Mouse (Mus musculus) stomach, embryonic 15.5 days (tissue): ENCODE data around the gene Ell2. TPM values are rescaled to one million over a fixed set of nuclear protein-coding genes. Genes with fewer than 3 reads are reported as not detected.
"Not testable (repeated sequence)": the region's sequence is repeated elsewhere in the genome, so short reads cannot be mapped to it uniquely, and the experiment has no call there.

ENCODE experiments used
- ATAC-seq: fragments of 200-750 bp; cut with Nextera tagmentation; 2 replicates; pipeline ENCODE4 v1.8.0; 2017; ENCODE audit warnings: low read depth, moderate number of reproducible peaks, moderate TSS enrichment; ENCODE audit not compliant: insufficient read depth, low FRiP score
- H3K27ac ChIP-seq: fragments of 300-500 bp; sonication (generic); 2 replicates; pipeline ENCODE4 v1.5.1; 2015; ENCODE audit warnings: mild to moderate bottlenecking, inconsistent platforms
- H3K27me3 ChIP-seq: fragments of 300-500 bp; sonication (generic); replicated peaks from 2 replicates; pipeline ENCODE4 v1.6.1; 2015; ENCODE audit warnings: inconsistent platforms
- H3K36me3 ChIP-seq: fragments of 300-500 bp; sonication (generic); 2 replicates; pipeline ENCODE4 v1.6.1; 2015; ENCODE audit warnings: inconsistent platforms
- H3K4me1 ChIP-seq: fragments of 300-500 bp; sonication (generic); 2 replicates; pipeline ENCODE4 v1.6.1; 2015; ENCODE audit warnings: inconsistent platforms
- H3K4me2 ChIP-seq: fragments of 300-500 bp; sonication (generic); 2 replicates; pipeline ENCODE4 v1.6.1; 2015; ENCODE audit warnings: mild to moderate bottlenecking, inconsistent platforms
- H3K4me3 ChIP-seq: fragments of 300-500 bp; sonication (generic); replicated peaks from 2 replicates; pipeline ENCODE4 v1.5.1; 2015; ENCODE audit warnings: inconsistent platforms
- H3K9ac ChIP-seq: fragments of 300-500 bp; sonication (generic); 2 replicates; pipeline ENCODE4 v1.6.1; 2015; ENCODE audit warnings: inconsistent platforms
- H3K9me3 ChIP-seq: fragments of 300-500 bp; sonication (generic); 2 replicates; pipeline ENCODE4 v1.6.1; 2016; ENCODE audit warnings: inconsistent platforms
- WGBS: fragments of 180-500 bp; shearing (Covaris S2); methylation state at CpG from one replicate; pipeline ENCODE4 v1.1.7; 2015; 5-methylcytosine and 5-hydroxymethylcytosine counted together
- polyA plus RNA-seq: library from polyadenylated mRNA; unstranded; fragments of >200 nt; fragmentation: Nextera tagmentation; extraction: Ambion mirVana; gene quantifications from 2 replicates; pipeline ENCODE4 v1.2.1, GENCODE M21; 2015

Gene Ell2
- polyA plus RNA-seq, 1 experiment from 2014 or later = 14.9 TPM

DNA sequence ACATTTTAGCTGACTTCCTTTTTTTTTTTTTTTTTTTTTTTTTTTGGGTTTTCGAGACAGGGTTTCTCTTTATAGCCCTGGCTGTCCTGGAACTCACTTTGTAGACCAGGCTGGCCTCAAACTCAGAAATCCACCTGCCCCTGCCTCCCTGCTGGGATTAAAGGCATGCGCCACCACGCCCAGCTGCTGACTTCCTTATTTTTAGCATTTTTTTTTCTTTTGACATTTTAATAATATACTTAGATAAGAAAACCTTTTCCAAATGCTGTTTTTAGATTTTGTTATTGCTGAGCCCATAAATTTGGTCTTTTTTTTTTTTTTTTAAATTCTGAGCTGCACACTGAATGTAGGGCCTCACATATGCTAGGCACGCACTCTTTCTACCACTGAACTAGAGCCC is 5.0 kb downstream of the Ell2 start:
- not testable (repeated sequence) for H3K9ac ChIP-seq, H3K9me3 ChIP-seq, ATAC-seq, H3K4me3 ChIP-seq, H3K36me3 ChIP-seq, H3K4me1 ChIP-seq, H3K4me2 ChIP-seq, H3K27ac ChIP-seq, H3K27me3 ChIP-seq
- 84% methylated on average over 4 of the region's 4 CpGs for WGBS

DNA sequence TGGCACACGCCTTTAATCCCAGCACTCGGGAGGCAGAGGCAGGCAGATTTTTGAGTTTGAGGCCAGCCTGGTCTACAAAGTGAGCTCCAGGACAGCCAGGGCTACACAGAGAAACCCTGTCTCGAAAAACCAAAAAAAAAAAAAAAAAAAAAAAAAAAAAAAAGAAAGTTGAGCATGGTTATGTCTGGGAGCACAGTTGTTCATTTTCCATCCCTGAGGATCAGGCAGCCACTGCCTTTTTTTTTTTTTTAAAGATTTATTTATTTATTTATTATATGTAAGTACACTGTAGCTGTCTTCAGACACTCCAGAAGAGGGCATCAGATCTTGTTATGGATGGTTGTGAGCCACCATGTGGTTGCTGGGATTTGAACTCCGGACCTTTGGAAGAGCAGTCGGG is 6.0 kb downstream of the Ell2 start:
- WGBS = 97% methylated on average over 3 of the region's 5 CpGs
- not testable (repeated sequence) for ATAC-seq

DNA sequence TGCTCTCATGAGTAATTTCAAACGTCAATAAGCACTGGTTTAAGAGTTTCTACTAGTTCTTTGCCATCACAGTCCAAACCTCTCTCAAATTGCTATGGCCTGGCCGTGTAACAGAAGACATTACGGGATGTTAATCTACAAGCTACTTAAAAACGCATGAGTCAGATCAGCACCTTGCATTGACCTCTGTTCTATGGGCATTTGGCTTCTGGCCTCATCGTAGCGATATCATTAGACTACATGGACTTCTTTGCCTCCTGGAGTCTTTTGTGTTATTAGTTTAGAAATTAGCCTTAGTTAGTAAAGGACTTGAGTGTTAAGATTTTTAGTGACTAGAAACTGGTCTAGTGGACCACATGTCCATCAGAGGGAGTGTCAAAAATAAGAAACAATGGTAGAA is 7.8 kb downstream of the Ell2 start:
- Histone ChIP-seq H3K36me3 (no peaks in the 10 kb centered on the region), H3K9ac (no peak overlapping the region), H3K27ac (no peak overlapping the region), H3K27me3 (no peaks in the 10 kb centered on the region), H3K4me2 (no peak overlapping the region), H3K9me3 (no peaks in the 10 kb centered on the region), H3K4me3 (no peak overlapping the region), H3K4me1 (no peaks in the 10 kb centered on the region)
- WGBS = 85% methylated on average over 6 of the region's 6 CpGs
- no peak for ATAC-seq

More for the DNA sequence above, 6.0 kb downstream of the Ell2 start:
- H3K4me2 ChIP-seq, H3K27ac ChIP-seq, H3K9me3 ChIP-seq, H3K36me3 ChIP-seq, H3K4me3 ChIP-seq, H3K27me3 ChIP-seq, H3K9ac ChIP-seq, H3K4me1 ChIP-seq: not testable (repeated sequence)

DNA sequence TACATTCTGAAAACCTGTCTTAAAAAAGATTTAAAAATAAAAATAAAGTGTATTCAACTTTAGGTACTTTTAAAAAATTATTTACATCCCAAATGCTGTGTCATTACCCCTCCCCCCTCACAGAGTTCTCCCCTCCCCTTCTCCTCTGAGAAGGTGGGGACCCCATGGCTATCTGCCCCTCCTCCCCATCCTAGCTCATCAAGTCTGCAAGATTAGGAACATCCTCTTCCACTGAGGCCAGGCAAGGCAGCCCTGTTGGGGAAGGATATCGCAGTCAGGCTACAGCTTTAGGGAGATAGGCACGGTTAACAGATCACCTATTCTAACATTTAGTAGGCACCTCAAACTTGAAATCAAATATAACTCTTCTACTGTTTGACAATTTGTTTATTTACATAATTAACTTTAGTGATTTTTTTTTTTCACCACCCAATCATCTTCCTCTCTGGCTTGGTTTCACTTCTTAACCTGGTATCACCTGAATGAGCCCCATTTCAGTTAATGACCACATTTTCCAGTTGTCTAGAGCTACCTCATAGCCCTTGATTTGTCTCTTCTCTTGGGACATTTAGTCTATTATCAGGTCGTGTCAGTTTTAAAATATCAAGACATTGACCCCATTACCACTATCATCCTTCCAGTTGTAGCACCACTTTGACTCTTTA is 11.2 kb downstream of the Ell2 start:
- no peak overlapping the region for H3K27ac ChIP-seq
- no peaks in the 10 kb centered on the region for H3K36me3 ChIP-seq
- peak; percentile 65; the same call in 1 of the 2 replicates for ATAC-seq
- H3K27me3 ChIP-seq = no peaks in the 10 kb centered on the region
- no peaks in the 10 kb centered on the region for H3K9me3 ChIP-seq
- no peak overlapping the region for H3K9ac ChIP-seq
- H3K4me1 ChIP-seq = no peaks in the 10 kb centered on the region
- no peak overlapping the region for H3K4me3 ChIP-seq
- no peak overlapping the region for H3K4me2 ChIP-seq
- 49% methylated on average over 3 of the region's 3 CpGs for WGBS

DNA sequence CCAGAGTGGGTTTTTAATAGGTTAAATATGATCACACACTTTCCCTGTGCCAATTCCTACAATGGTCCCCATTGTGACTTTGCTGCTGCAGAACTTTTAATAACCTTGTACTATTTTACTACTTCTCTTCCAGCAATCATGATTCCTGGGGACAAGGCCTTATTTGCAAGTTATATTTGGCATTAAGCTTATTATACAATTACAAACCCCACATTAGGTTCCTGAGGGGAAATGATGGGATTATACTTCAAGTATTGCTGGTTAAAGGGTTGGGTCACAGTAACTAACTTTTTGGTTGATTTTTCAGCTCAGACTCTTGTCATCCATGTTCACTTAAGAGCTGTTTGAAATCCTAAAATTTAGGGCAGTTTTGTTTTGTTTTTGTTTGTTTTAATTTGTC is 11.8 kb downstream of the Ell2 start:
- no peak overlapping the region for H3K27ac ChIP-seq
- no peak overlapping the region for H3K4me3 ChIP-seq
- no peaks in the 10 kb centered on the region for H3K27me3 ChIP-seq
- no peaks in the 10 kb centered on the region for H3K36me3 ChIP-seq
- H3K9me3 ChIP-seq = no peaks in the 10 kb centered on the region
- H3K4me1 ChIP-seq = no peaks in the 10 kb centered on the region
- no peak for ATAC-seq
- no peak overlapping the region for H3K9ac ChIP-seq
- no peak overlapping the region for H3K4me2 ChIP-seq

DNA sequence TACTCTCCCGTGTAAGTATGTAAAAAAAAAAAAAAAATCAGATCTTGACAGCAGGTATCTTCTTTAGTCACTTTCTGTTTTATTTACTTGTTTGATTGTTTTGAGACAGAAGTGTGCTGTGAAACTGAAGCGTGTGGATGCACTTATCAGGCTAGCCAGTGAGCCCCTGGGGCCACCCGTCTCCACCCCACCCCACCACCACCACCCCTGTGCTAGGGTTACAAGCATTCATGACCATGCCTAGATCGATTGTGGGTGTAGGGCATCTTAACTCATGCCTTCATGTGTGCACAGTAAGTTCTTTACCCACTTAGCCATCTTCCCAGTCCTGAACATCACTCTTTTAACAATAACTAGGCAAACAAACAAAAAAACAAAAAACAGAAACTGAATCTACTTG is 13.1 kb downstream of the Ell2 start:
- Histone ChIP-seq H3K4me2 (no peak overlapping the region), H3K4me3 (no peak overlapping the region), H3K27ac (no peak overlapping the region), H3K36me3 (no peaks in the 10 kb centered on the region), H3K9me3 (no peaks in the 10 kb centered on the region), H3K27me3 (no peaks in the 10 kb centered on the region), H3K9ac (no peak overlapping the region), H3K4me1 (no peaks in the 10 kb centered on the region)
- ATAC-seq = peak; percentile 73; the same call in 1 of the 2 replicates
- WGBS = 67% methylated on average over 4 of the region's 4 CpGs

DNA sequence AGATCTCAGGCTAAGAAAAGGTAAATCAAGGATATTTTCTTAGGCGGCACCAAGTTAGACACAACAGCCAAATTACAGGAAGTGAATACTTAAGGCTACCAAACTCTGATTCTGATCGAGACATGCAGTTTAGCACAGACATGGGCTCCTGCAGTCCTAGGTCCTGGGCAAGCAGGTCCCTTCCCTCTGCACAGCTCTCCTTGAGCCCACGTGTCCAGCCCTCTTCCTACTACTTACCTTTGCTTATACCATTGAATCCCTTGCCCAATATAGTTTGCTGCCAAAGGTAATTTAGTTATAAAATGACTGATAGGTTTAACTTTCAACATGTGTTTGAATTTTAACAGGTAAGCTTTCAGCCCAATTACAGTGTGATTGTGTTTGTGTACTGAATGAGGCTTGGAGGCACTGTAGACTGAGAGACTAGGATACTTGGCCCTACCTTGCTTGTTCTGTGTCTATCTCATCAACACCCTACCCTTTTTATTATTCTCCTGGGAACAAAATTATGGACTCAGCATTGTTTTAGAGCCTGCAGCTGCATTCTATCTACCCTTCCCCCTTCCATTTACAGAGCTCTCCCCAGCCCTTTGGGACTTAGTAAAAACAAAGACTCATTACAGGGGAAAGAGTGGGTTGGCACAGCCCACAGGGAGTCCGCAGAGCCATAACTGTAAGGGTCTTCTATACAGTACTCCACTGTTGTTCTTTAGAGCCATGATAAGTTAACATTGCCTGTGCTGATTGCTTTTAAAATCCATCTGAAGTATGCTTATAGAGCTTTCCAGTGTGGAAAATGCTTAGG is 20.2 kb downstream of the Ell2 start:
- no peak overlapping the region for H3K9ac ChIP-seq
- H3K9me3 ChIP-seq = no peaks in the 10 kb centered on the region
- H3K27me3 ChIP-seq = no peaks in the 10 kb centered on the region
- H3K4me2 ChIP-seq = no peak overlapping the region
- ATAC-seq = no peak
- H3K4me3 ChIP-seq = no peak overlapping the region
- no peaks in the 10 kb centered on the region for H3K36me3 ChIP-seq
- no peak overlapping the region for H3K27ac ChIP-seq
- 65% methylated on average over 4 of the region's 4 CpGs for WGBS
- no peaks in the 10 kb centered on the region for H3K4me1 ChIP-seq

DNA sequence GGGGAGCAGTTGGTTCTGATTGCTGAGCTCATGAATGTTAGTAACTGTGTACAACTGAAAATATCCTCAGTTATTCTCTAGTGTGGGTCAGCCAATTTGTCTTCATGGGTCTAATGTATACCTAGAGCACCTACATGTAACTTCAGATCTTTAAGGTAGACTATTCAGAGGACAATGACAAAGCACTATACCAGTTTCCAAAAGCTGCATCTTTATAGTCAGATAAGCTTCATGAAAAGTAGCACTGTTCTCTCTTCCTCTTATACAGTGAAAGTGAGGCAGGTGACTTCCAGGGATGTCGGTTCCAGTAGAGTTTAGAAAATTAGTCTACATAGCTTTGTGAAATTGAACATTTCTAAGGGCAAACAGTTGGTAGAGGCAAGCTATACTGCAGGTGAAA is 21.4 kb downstream of the Ell2 start:
- no peaks in the 10 kb centered on the region for H3K4me1 ChIP-seq
- H3K27me3 ChIP-seq = no peaks in the 10 kb centered on the region
- no peak for ATAC-seq
- no peak overlapping the region for H3K27ac ChIP-seq
- H3K36me3 ChIP-seq = no peaks in the 10 kb centered on the region
- H3K9me3 ChIP-seq = no peaks in the 10 kb centered on the region
- 72% methylated on average over 1 of the region's 1 CpGs for WGBS
- no peak overlapping the region for H3K9ac ChIP-seq
- no peak overlapping the region for H3K4me3 ChIP-seq
- H3K4me2 ChIP-seq = no peak overlapping the region

DNA sequence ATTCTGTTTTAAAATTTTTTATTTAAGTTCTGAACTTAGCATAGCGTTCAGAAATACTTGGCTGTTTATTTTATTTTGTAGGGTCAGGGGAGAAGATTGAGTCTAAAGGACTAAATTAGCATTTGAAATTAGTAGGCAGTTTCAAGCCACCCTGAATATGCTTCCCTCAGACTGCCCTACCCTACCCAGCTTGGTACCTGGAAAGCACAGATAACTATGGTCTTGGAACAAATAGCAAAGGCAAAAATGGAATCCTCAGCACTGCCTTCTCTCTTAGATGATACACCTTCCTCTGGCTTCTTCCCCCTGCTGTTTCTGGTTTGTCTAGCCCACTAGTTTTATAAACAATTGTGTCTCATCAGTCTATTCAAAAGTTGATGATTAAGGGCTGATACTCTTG is 23.3 kb downstream of the Ell2 start:
- no peaks in the 10 kb centered on the region for H3K4me1 ChIP-seq
- H3K9ac ChIP-seq = no peak overlapping the region
- H3K4me2 ChIP-seq = no peak overlapping the region
- no peak for ATAC-seq
- H3K9me3 ChIP-seq = no peaks in the 10 kb centered on the region
- H3K4me3 ChIP-seq = no peak overlapping the region
- H3K36me3 ChIP-seq = no peaks in the 10 kb centered on the region
- 64% methylated on average over 1 of the region's 1 CpGs for WGBS
- H3K27ac ChIP-seq = no peak overlapping the region
- H3K27me3 ChIP-seq = no peaks in the 10 kb centered on the region

DNA sequence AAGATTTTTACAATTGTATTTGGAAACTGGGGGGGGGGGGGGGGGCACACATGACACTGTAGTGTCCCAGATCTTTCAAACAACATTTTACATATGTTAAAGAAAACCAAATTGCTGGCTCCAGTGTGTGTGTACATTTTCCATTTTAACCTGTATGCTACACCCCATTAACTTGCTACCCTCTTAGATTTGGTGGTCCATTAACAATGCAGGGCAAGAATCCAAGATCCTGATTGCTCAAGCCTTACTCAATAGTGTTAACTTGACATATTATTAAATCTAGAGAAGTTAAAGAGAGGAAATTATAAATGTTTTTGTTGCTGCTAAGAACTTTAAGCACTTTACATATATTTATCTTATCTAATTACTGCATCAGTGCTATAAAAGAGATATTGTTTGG is 24.2 kb downstream of the Ell2 start:
- Histone ChIP-seq H3K36me3 (no peaks in the 10 kb centered on the region), H3K27ac (no peak overlapping the region), H3K9me3 (no peaks in the 10 kb centered on the region), H3K27me3 (no peaks in the 10 kb centered on the region), H3K9ac (no peak overlapping the region), H3K4me2 (no peak overlapping the region), H3K4me1 (no peaks in the 10 kb centered on the region), H3K4me3 (no peak overlapping the region)
- no peak for ATAC-seq

DNA sequence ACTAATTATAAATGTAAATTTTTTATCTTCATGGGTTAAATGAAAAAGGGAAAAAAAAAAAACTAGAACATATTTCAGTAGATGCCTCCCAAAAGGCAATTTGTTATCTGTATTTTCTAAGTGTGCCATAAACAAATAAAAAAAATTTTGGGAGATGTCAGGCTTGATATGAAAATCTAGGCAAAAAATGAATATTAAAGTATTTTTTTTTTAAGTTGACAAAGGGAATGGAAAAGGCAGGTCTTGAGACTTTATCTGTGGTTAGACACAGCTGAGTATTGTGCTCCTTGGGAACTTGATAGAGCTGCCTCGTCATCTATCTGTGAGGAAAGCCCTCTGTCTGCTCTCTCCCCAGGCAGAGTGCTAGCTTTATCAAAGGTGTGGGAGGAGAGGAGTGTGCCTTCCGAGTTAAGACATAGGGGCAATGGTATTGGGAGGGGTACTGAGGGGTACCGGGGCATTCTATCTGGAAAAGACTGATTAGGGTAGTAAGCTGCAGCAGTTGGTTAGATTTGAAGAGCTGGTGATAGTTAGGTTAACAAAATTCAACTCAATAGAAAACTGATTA is 27.1 kb downstream of the Ell2 start:
- Histone ChIP-seq H3K27me3 (no peaks in the 10 kb centered on the region), H3K4me3 (no peak overlapping the region), H3K36me3 (no peaks in the 10 kb centered on the region), H3K9me3 (no peaks in the 10 kb centered on the region), H3K27ac (no peak overlapping the region), H3K4me1 (peaks cover 3% of the 10 kb centered on the region; the same call in 1 of the 2 replicates), H3K9ac (no peak overlapping the region), H3K4me2 (no peak overlapping the region)
- ATAC-seq = peak; percentile 93
- WGBS = 50% methylated on average over 3 of the region's 3 CpGs

DNA sequence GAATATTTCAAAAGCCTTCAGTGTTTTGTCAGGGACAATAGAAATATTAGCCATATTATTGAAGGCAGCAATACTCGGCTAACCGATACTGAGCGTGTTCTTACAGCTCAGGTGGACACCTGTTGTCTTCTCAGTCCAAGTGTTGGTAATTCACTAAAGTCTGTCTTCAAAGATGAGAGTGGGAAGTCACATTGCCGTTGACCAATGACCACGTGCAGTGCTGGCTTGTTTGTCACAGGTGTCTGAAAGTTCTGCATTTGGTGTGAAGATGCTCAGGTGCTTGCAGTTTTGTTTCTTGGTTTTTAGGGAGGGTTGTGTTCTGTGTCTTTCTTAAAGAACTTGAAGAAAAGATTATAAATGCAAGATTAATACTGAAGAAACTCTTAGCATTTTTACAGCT is 27.7 kb downstream of the Ell2 start:
- WGBS = 83% methylated on average over 5 of the region's 5 CpGs

More for the DNA sequence above, 27.7 kb downstream of the Ell2 start:
- no peak for ATAC-seq
- Histone ChIP-seq H3K4me2 (no peak overlapping the region), H3K9me3 (no peaks in the 10 kb centered on the region), H3K27ac (no peak overlapping the region), H3K4me3 (no peak overlapping the region), H3K9ac (no peak overlapping the region), H3K4me1 (peaks cover 3% of the 10 kb centered on the region; the same call in 1 of the 2 replicates), H3K27me3 (no peaks in the 10 kb centered on the region), H3K36me3 (no peaks in the 10 kb centered on the region)
